Mouse (Mus musculus): Measurements from ENCODE around the gene Sgms2. TPM values are rescaled to one million over a fixed set of nuclear protein-coding genes. Genes with fewer than 3 reads are reported as not detected.

The Sgms2 gene
- total and polyA plus RNA-seq, 3 experiments, result not detected

- no peak overlapping the region for H3K27ac ChIP-seq (ENCODE audit: insufficient read depth, low read depth)
- H3K27me3 ChIP-seq (replicated peaks), result no peaks in the 10 kb centered on the region
- no peak for TF ChIP-seq ZNF384 (IDR thresholded peaks at IDR 0.05; ENCODE audit: low read depth, low read length)
- no peak for TF ChIP-seq E2F4 (IDR thresholded peaks at IDR 0.05; ENCODE audit: insufficient replicate concordance, low read depth, low read length)
- TF ChIP-seq BHLHE40 (IDR thresholded peaks at IDR 0.05; ENCODE audit: low read depth, low read length), result no peak
- H3K4me3 ChIP-seq (replicated peaks in 1 of 3; ENCODE audit: low read depth in 2 of 3, low read length in 2 of 3, poor library complexity in 1 of 3), result no peak overlapping the region
- no peak for DNase-seq (ENCODE audit: extremely low read depth)
- no peak overlapping the region for H3K4me2 ChIP-seq (ENCODE audit: insufficient read depth, low read depth, poor library complexity, severe bottlenecking)
- H3K36me3 ChIP-seq (replicated peaks in 1 of 2; ENCODE audit: control insufficient read depth in 1 of 2, insufficient read depth in 1 of 2, low read length in 1 of 2), result no peaks in the 10 kb centered on the region
- H3K79me2 ChIP-seq (replicated peaks; ENCODE audit: control insufficient read depth, extremely low read depth, insufficient read depth, poor library complexity, severe bottlenecking), result no peaks in the 10 kb centered on the region
- dilution Hi-C loops (cut with MboI; ENCODE audit: extremely low pct_ligation_motif_present, extremely low pct_unique_long_range_greater_than_20kb, low sequenced_read_pairs) (no loop called here), in situ Hi-C loops (cut with MboI; ENCODE audit: low pct_ligation_motif_present, low pct_unique_long_range_greater_than_20kb, low sequenced_read_pairs) (no loop called here)
- peaks cover 7% of the 10 kb centered on the region for H3K9me3 ChIP-seq (replicated peaks; ENCODE audit: low read length)
- no peak overlapping the region for H3K9ac ChIP-seq (ENCODE audit: insufficient read depth, low read depth)
- no peaks in the 10 kb centered on the region for H3K4me1 ChIP-seq (ENCODE audit: control insufficient read depth in 1 of 2, insufficient read depth in 2 of 2)
These were observed 180.6 kb downstream of the Sgms2 start for GRCm38 (mm10) chr3:131310572-131310971.

GRCm38 (mm10) chr3:131307811-131308210, 183.4 kb downstream of the Sgms2 start:
- H3K4me1 ChIP-seq (ENCODE audit: control insufficient read depth in 1 of 2, insufficient read depth in 2 of 2), result peaks cover 0 to under 1% of the 10 kb centered on the region in 2 experiments; a peak in 1 of 4 replicates
- DNase-seq (ENCODE audit: extremely low read depth), result no peak
- H3K27ac ChIP-seq (ENCODE audit: insufficient read depth, low read depth), result no peak overlapping the region
- H3K4me2 ChIP-seq (ENCODE audit: insufficient read depth, low read depth, poor library complexity, severe bottlenecking), result no peak overlapping the region
- dilution Hi-C loops (cut with MboI; ENCODE audit: extremely low pct_ligation_motif_present, extremely low pct_unique_long_range_greater_than_20kb, low sequenced_read_pairs) (no loop called here), in situ Hi-C loops (cut with MboI; ENCODE audit: low pct_ligation_motif_present, low pct_unique_long_range_greater_than_20kb, low sequenced_read_pairs) (no loop called here)
- no peak overlapping the region for H3K9ac ChIP-seq (ENCODE audit: insufficient read depth, low read depth)
- H3K4me3 ChIP-seq (replicated peaks in 1 of 3; ENCODE audit: low read depth in 2 of 3, low read length in 2 of 3, poor library complexity in 1 of 3), result no peak overlapping the region
- H3K79me2 ChIP-seq (replicated peaks; ENCODE audit: control insufficient read depth, extremely low read depth, insufficient read depth, poor library complexity, severe bottlenecking), result no peaks in the 10 kb centered on the region
- H3K9me3 ChIP-seq (replicated peaks; ENCODE audit: low read length), result peaks cover 7% of the 10 kb centered on the region
- no peaks in the 10 kb centered on the region for H3K27me3 ChIP-seq (replicated peaks)
- no peaks in the 10 kb centered on the region for H3K36me3 ChIP-seq (replicated peaks in 1 of 2; ENCODE audit: control insufficient read depth in 1 of 2, insufficient read depth in 1 of 2, low read length in 1 of 2)
- no peak for TF ChIP-seq USF2 (conservative IDR thresholded peaks at IDR 0.05; ENCODE audit: low read depth, low read length)
- TF ChIP-seq ETS1 (conservative IDR thresholded peaks at IDR 0.05; ENCODE audit: low read depth, low read length), result no peak
- TF ChIP-seq EP300 (IDR thresholded peaks at IDR 0.05; ENCODE audit: low read length), result no peak
- TF ChIP-seq JUND (conservative IDR thresholded peaks at IDR 0.05; ENCODE audit: low read depth, low read length), result no peak
- TF ChIP-seq POLR2AphosphoS2 (IDR thresholded peaks at IDR 0.05; ENCODE audit: low read depth, low read length), result no peak
- TF ChIP-seq GABPA (IDR thresholded peaks at IDR 0.05; ENCODE audit: insufficient replicate concordance, low read depth, low read length), result no peak
- TF ChIP-seq MEF2A (IDR thresholded peaks at IDR 0.05; ENCODE audit: borderline replicate concordance, low read depth, low read length), result no peak
- TF ChIP-seq MYC (IDR thresholded peaks at IDR 0.05; ENCODE audit: low read depth, low read length), result no peak
- TF ChIP-seq RAD21 (IDR thresholded peaks at IDR 0.05; ENCODE audit: low read depth, low read length), result no peak
- no peak for TF ChIP-seq JUN (IDR thresholded peaks at IDR 0.05; ENCODE audit: insufficient read depth, low read depth, low read length)
- no peak for TF ChIP-seq UBTF (IDR thresholded peaks at IDR 0.05; ENCODE audit: low read depth, low read length)
- no peak for TF ChIP-seq RCOR1 (conservative IDR thresholded peaks at IDR 0.05; ENCODE audit: low read depth, low read length)
- no peak for TF ChIP-seq HCFC1 (IDR thresholded peaks at IDR 0.05; ENCODE audit: low read depth, low read length)
- TF ChIP-seq NRF1 (IDR thresholded peaks at IDR 0.05; ENCODE audit: low read depth, low read length), result no peak
- TF ChIP-seq ZMIZ1 (IDR thresholded peaks at IDR 0.05; ENCODE audit: low read depth, low read length), result no peak

Measured in CH12.LX (cell line).